Mouse (Mus musculus): ENCODE data around the gene Slfn1. TPM values are rescaled to one million over a fixed set of nuclear protein-coding genes. Genes with fewer than 3 reads are reported as not detected.
A peak's percentile ranks its signal among the peaks of the same experiment; 100 is the strongest.

Gene Slfn1
- polyA plus RNA-seq (2016; fragmentation: Nextera tagmentation; extraction: Ambion mirVana) = not detected in 2 replicates

- no peak within 1 kb of the TSS for H3K4me2 ChIP-seq
- no peaks in the 10 kb centered on the region for H3K27me3 ChIP-seq (replicated peaks)
- H3K9me3 ChIP-seq (replicated peaks) = no peaks in the 10 kb centered on the region
- no peak for ATAC-seq (ENCODE audit: insufficient number of reproducible peaks, low FRiP score)
- H3K4me3 ChIP-seq = no peak within 1 kb of the TSS
- H3K4me1 ChIP-seq (replicated peaks) = no peaks in the 10 kb centered on the region
- 82% methylated on average over 13 of the region's 13 CpGs for WGBS
- no peaks in the 10 kb centered on the region for H3K36me3 ChIP-seq
- no peak within 1 kb of the TSS for H3K9ac ChIP-seq
- H3K27ac ChIP-seq (ENCODE audit: poor library complexity, severe bottlenecking) = no peak within 1 kb of the TSS
These were observed at the start of gene Slfn1 for GRCm38 (mm10) chr11:83116597-83117227. TSS of gene Slfn1 (plus strand) at chr11:83116849.

GRCm38 (mm10) chr11:83067982-83068694 is 48.5 kb upstream of the Slfn1 start:
- H3K9ac ChIP-seq = no peak overlapping the region
- WGBS = 74% methylated on average over 4 of the region's 4 CpGs

GRCm38 (mm10) chr11:83070321-83070970 is 46.2 kb upstream of the Slfn1 start:
- Histone ChIP-seq H3K36me3 (no peaks in the 10 kb centered on the region), H3K4me3 (no peak overlapping the region), H3K27me3 (replicated peaks) (no peaks in the 10 kb centered on the region), H3K4me1 (replicated peaks) (peaks cover 16% of the 10 kb centered on the region), H3K4me2 (no peak overlapping the region), H3K9ac (no peak overlapping the region), H3K27ac (ENCODE audit: poor library complexity, severe bottlenecking) (no peak overlapping the region), H3K9me3 (replicated peaks) (no peaks in the 10 kb centered on the region; the same call in 1 of the 2 replicates)
- no peak for ATAC-seq (ENCODE audit: insufficient number of reproducible peaks, low FRiP score)
- WGBS = 85% methylated on average over 15 of the region's 15 CpGs

More at GRCm38 (mm10) chr11:83067982-83068694, 48.5 kb upstream of the Slfn1 start:
- H3K27ac ChIP-seq (ENCODE audit: poor library complexity, severe bottlenecking) = no peak overlapping the region
- H3K4me1 ChIP-seq (replicated peaks) = peaks cover 23% of the 10 kb centered on the region
- H3K27me3 ChIP-seq (replicated peaks) = no peaks in the 10 kb centered on the region
- no peak overlapping the region for H3K4me2 ChIP-seq
- no peak overlapping the region for H3K4me3 ChIP-seq
- no peaks in the 10 kb centered on the region for H3K36me3 ChIP-seq
- ATAC-seq (ENCODE audit: insufficient number of reproducible peaks, low FRiP score) = no peak
- no peaks in the 10 kb centered on the region; the same call in 1 of the 2 replicates for H3K9me3 ChIP-seq (replicated peaks)

- H3K4me3 ChIP-seq = no peak overlapping the region
- peaks cover 16% of the 10 kb centered on the region for H3K4me1 ChIP-seq (replicated peaks)
- peak; percentile 77; the same call in 1 of the 2 replicates for ATAC-seq (ENCODE audit: insufficient number of reproducible peaks, low FRiP score)
- WGBS = 42% methylated on average over 3 of the region's 3 CpGs
- no peaks in the 10 kb centered on the region for H3K9me3 ChIP-seq (replicated peaks)
- no peak overlapping the region for H3K4me2 ChIP-seq
- H3K36me3 ChIP-seq = no peaks in the 10 kb centered on the region
- no peaks in the 10 kb centered on the region for H3K27me3 ChIP-seq (replicated peaks)
- peak overlapping the region; percentile 78 for H3K27ac ChIP-seq (ENCODE audit: poor library complexity, severe bottlenecking)
- no peak overlapping the region for H3K9ac ChIP-seq
These were observed 38.8 kb upstream of the Slfn1 start for GRCm38 (mm10) chr11:83077714-83078422.

- 81% methylated on average over 5 of the region's 5 CpGs for WGBS
- Histone ChIP-seq H3K9ac (no peak overlapping the region), H3K27me3 (replicated peaks) (no peaks in the 10 kb centered on the region), H3K4me1 (replicated peaks) (peaks cover 16% of the 10 kb centered on the region), H3K4me2 (no peak overlapping the region), H3K4me3 (no peak overlapping the region), H3K36me3 (no peaks in the 10 kb centered on the region), H3K27ac (ENCODE audit: poor library complexity, severe bottlenecking) (peak overlapping the region; percentile 59; the same call in 1 of the 2 replicates), H3K9me3 (replicated peaks) (peaks cover 6% of the 10 kb centered on the region; the same call in 1 of the 2 replicates)
- no peak for ATAC-seq (ENCODE audit: insufficient number of reproducible peaks, low FRiP score)
These were observed 38.1 kb upstream of the Slfn1 start for GRCm38 (mm10) chr11:83078423-83079140.

GRCm38 (mm10) chr11:83079487-83080199 is 37.0 kb upstream of the Slfn1 start:
- Histone ChIP-seq H3K9ac (no peak overlapping the region), H3K36me3 (no peaks in the 10 kb centered on the region), H3K27ac (ENCODE audit: poor library complexity, severe bottlenecking) (peak overlapping the region; percentile 12; the same call in 1 of the 2 replicates), H3K4me2 (no peak overlapping the region), H3K27me3 (replicated peaks) (no peaks in the 10 kb centered on the region), H3K4me1 (replicated peaks) (peaks cover 16% of the 10 kb centered on the region), H3K9me3 (replicated peaks) (peaks cover 7% of the 10 kb centered on the region; the same call in 1 of the 2 replicates), H3K4me3 (no peak overlapping the region)
- ATAC-seq (ENCODE audit: insufficient number of reproducible peaks, low FRiP score) = no peak
- 39% methylated on average over 9 of the region's 9 CpGs for WGBS

DNA sequence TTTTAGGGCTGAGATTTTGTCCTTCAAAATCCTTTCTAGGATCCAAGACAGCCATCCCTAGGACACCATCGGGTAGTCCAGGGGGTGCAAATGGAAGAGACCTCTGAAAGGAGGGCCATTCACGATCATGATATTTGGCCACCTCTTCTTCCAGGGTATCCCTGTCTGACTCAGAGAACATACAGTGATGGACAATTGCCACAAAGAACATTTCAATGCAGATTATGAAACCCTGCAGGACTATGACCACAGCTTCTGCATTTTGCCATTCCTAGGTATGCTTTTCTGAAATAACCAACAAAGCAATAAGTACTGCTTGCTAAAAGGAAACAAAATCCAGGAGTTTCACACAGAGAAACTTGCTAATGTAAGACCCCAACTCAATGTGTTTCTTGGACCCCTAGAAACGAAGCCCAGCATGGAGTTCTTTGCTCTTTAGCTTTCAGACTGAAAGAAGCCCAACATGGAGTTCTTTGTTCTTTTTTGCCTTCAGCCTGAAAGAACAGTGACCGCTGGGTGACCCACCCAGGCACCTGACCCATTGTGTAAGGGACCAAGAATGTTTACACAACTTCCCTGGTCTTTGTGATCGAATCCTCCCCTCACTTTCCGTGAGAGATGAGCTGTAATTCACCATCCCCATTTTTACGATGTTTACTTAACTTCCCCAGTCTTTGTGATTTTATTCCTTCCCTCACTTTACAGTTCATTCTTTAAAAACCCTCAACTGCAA is 33.7 kb upstream of the Slfn1 start:
- no peak overlapping the region for H3K9ac ChIP-seq
- peaks cover 16% of the 10 kb centered on the region for H3K4me1 ChIP-seq (replicated peaks)
- no peak overlapping the region for H3K4me3 ChIP-seq
- H3K36me3 ChIP-seq = no peaks in the 10 kb centered on the region
- no peak for ATAC-seq (ENCODE audit: insufficient number of reproducible peaks, low FRiP score)
- no peak overlapping the region for H3K27ac ChIP-seq (ENCODE audit: poor library complexity, severe bottlenecking)
- H3K27me3 ChIP-seq (replicated peaks) = no peaks in the 10 kb centered on the region
- peaks cover 10% of the 10 kb centered on the region; the same call in 1 of the 2 replicates for H3K9me3 ChIP-seq (replicated peaks)
- H3K4me2 ChIP-seq = no peak overlapping the region
- WGBS = 74% methylated on average over 7 of the region's 7 CpGs

DNA sequence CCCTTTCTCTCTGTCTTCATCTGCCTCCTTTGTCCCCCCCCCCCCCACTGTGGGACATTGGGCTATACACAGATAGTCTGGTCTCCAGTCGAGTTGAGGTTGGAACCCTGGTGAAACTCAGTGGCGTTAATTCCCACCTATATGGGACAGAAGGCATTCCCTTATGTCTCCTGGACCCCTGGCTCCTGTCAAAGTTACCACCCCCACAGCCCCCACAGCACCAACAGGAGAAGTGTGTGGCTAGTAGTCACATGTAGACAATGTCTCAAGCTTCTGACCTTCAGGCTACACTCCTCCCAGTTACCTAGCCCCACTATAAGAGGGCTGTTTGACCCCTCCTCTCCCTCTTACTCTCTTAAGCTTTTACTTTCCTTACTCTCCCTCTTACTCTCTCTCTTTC is 32.5 kb upstream of the Slfn1 start:
- Histone ChIP-seq H3K27ac (ENCODE audit: poor library complexity, severe bottlenecking) (no peak overlapping the region), H3K9me3 (replicated peaks) (peaks cover 10% of the 10 kb centered on the region; the same call in 1 of the 2 replicates), H3K27me3 (replicated peaks) (no peaks in the 10 kb centered on the region), H3K4me3 (no peak overlapping the region), H3K4me1 (replicated peaks) (peaks cover 14% of the 10 kb centered on the region), H3K9ac (no peak overlapping the region), H3K4me2 (no peak overlapping the region), H3K36me3 (no peaks in the 10 kb centered on the region)
- no peak for ATAC-seq (ENCODE audit: insufficient number of reproducible peaks, low FRiP score)
- 78% methylated on average over 2 of the region's 2 CpGs for WGBS

GRCm38 (mm10) chr11:83084761-83085160 is 31.9 kb upstream of the Slfn1 start:
- H3K9ac ChIP-seq = no peak overlapping the region

More at GRCm38 (mm10) chr11:83084761-83085160, 31.9 kb upstream of the Slfn1 start:
- H3K9me3 ChIP-seq (replicated peaks) = peaks cover 10% of the 10 kb centered on the region; the same call in 1 of the 2 replicates
- H3K4me1 ChIP-seq (replicated peaks) = peaks cover 8% of the 10 kb centered on the region
- WGBS = 82% methylated on average over 10 of the region's 10 CpGs
- H3K27me3 ChIP-seq (replicated peaks) = no peaks in the 10 kb centered on the region
- no peak overlapping the region for H3K4me3 ChIP-seq
- H3K36me3 ChIP-seq = no peaks in the 10 kb centered on the region
- H3K4me2 ChIP-seq = no peak overlapping the region
- no peak for ATAC-seq (ENCODE audit: insufficient number of reproducible peaks, low FRiP score)
- no peak overlapping the region for H3K27ac ChIP-seq (ENCODE audit: poor library complexity, severe bottlenecking)

Measured in heart, embryonic 12.5 days (tissue).